Mouse (Mus musculus) telencephalon, adult 2 months (tissue): ENCODE data around the gene Smad1.
A peak's percentile ranks its signal among the peaks of the same experiment; 100 is the strongest.

Experiments used
- DNase-seq: peaks from one replicate; pipeline ENCODE4 v3.0.0-alpha.2; 2011; ENCODE audit warnings: low read depth, low spot score

The Smad1 gene

GRCm38 (mm10) chr8:79384276-79385271, 14.7 kb downstream of the Smad1 start:
- DNase-seq, result no peak

DNA sequence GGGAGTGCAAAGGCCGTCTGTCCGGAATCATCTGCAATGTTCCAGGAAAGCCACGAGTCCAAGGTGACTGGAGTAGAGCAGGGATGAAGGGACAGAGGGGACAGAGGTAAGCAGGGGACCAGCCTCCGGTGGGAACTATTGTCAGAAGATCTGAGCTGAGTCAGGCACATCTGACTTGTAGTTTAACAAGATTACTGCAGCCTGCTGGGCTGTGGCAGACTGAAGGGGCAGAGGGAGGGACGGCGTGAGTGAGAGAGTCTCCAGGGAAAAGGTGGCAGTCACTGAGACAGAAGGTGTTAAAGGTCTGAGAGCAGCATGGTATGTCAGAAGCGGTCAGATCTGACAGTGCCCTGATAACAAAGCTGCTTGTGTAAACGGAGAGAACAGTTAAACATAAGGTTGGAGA, 16.5 kb downstream of the Smad1 start:
- DNase-seq, result no peak

- DNase-seq, result no peak
Measured at GRCm38 (mm10) chr8:79381771-79382170, 17.5 kb downstream of the Smad1 start.

DNA sequence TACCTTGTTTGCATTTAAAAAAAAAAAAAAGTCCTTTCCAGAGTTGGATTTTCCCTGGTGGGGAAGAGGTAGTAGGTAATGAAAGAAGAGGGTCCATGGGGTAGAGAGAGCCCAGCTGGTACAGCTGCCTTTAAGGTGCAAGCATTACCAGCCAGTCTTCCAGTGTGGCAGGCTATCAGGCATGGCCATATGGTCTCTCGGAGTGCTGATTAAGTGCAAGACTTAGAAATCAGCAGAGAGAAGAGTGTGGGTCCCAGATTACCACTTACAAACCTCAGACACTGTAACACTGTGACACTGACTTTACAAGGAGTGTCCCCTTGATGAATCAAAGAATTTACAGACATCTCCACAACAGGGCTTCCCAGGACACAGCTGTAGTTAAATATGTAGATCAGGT, 18.9 kb downstream of the Smad1 start:
- DNase-seq, result no peak

- no peak for DNase-seq
Measured at GRCm38 (mm10) chr8:79379971-79380370, 19.3 kb downstream of the Smad1 start.

DNA sequence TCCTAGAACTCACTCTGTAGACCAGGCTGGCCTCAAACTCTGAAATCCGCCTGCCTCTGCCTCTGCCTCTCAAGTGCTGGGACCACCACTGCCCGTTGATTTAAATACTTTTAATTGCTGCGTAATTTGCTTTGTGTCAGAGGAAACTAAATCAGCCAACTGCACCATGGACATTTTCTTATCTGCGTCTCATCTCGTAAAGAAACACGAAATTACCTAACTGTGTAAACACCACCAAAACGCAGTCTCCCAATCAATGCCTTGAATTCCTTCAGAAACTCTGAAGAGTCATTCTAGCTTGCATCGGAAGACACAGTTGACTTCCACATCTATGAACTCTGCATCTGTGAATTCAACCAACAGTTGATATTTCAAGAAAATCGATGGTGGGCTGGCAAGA, 22.7 kb downstream of the Smad1 start:
- DNase-seq, result no peak

DNA sequence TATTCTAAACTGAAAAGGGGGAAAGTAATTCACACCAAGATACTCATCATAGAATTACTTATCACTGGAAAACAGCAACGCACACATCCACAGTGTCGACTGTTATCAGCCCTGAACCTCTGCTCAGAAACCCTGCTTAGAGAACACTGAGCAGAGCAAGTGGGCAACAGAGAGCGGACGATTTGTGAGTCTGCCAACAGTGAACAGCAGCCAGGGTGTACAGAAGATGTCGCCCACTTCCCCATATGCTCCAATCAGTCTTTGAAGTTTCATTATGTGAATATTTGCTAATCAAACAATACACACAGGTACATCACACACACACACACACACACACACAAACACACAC, 23.6 kb downstream of the Smad1 start:
- no peak for DNase-seq

DNA sequence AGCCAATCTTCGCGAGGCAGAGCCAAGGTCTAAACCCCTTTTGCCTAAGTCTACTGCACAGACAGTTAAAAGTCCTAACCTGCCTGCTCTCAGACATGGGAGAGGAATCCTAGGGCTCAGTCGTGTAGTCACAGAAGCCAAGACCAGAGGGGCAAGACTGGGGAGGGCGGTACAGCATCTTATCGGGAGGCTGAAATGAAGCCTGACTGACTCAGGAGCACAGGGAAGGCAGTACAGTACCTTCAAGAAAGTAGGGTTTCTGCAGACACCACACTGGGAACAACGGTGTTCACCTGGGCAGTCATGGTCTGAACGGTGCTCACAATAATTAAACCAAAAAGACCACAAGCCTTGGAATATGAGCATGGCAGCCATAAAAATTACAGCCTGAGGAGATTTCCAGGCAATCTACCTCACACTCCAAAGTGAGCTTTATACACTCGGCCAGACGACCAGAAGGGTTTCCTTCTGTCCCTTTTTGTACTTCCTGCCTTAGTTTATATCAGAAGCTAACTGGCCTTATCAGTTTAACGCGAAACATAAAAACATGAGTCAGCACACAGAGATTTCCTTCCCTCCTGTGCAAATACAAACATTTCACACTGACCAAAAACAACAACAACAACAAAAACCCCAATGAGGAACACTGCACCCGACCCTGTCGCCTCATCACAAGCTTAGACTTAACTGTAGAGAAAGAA, 24.1 kb downstream of the Smad1 start:
- no peak for DNase-seq

GRCm38 (mm10) chr8:79374410-79374809, 24.9 kb downstream of the Smad1 start:
- DNase-seq, result no peak

GRCm38 (mm10) chr8:79373563-79373962, 25.8 kb downstream of the Smad1 start:
- no peak for DNase-seq

GRCm38 (mm10) chr8:79372960-79373359, 26.4 kb downstream of the Smad1 start:
- DNase-seq, result no peak

DNA sequence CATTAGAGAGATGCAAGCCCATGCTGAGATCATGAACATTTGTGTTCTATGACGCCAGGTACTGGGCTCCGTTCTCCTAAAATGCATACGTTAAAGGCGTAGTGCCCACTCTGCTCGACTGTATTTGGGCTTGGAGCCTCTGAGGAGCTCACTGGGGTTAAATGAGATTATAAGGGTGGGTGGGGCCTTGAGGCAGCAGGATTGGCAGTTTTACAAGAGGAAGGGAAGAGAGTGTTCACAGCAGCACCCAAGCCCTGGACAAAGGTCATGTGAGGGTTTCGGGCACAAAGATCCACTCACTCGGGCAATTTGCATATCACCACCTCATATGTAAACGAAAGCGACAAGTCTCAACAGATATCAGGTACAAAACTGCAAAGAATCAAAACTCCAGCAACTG, 26.8 kb downstream of the Smad1 start:
- DNase-seq, result no peak

DNA sequence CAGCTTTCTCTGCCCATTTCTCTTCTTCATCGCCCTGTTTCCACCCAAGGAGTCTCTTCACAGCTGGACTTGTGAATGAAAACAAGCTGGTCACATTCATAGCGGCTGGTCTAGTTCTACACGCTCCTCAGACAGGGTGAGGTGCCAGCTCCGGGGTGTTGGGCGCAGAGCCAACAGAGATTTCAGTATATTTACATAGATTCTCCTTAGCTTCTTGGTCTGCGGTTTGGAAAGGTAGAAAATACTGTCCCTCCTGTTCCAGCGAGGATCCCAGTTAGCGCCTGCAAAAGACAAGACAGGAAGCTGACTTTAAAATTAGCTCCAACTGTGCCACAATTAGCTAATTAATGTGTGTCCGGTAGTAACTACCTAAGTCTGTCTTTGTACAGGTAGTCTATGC, 27.2 kb downstream of the Smad1 start:
- no peak for DNase-seq

- DNase-seq, result no peak
Measured at GRCm38 (mm10) chr8:79370646-79371290, 28.6 kb downstream of the Smad1 start.

DNA sequence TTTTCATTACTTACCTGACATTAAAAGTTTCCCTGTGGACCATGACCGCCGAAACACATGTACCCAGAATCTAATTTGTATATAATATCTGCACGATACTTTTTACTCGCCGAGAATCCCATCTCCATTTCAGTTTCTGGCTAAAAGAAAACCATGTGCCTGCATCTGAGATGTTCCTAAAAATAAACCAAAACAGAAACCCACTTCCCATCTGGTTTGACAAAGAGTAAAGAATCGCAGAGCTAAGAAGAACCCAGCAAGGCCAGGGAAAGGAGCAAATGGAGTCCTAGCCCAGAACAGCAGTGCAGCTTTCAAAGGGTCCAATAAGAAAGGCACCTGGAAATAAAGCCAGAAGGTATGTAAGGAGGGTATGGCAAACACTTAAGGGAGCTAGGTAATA, 30.2 kb downstream of the Smad1 start:
- DNase-seq, result peak; percentile 78

GRCm38 (mm10) chr8:79367959-79368358, 31.4 kb downstream of the Smad1 start:
- no peak for DNase-seq

DNA sequence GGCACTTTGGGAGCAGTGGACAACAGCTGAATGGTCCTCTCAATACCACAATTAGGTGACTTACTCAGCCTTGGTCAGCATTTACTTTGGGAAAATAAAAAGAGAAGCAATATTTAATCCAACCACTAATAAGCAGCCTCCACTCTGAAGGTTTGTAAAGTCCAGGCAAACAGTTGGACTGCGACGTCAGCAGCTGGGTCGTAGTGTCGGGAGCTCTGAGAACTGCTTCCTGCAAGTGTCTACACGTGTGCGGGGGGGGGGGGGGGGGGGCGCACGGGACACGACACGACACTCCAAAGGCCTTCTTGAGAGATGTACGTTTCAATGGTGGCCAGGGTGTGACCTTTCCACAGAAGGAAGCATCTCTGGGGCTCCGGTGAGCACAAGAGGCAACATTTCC, 32.0 kb downstream of the Smad1 start:
- no peak for DNase-seq

- no peak for DNase-seq
Measured at GRCm38 (mm10) chr8:79366227-79366626, 33.1 kb downstream of the Smad1 start.

DNA sequence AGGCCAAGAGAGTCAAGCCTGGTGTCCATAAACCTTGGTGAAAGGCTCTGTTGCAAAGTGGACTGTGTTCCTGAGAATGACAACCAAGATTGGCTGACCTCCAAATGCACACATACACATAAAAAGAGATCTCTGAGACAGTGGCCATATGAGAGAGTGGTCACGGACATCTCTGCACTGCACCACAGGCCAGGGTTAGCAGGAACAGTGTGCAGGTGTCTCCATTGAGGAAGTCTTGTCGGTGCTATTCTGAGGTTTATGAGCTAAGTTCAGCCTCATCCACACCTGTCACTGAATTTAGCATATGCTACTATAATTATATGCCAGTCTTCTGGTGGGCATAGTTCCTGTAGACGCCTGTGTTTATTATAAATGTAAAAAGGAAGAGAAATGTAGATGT, 33.6 kb downstream of the Smad1 start:
- DNase-seq, result no peak

GRCm38 (mm10) chr8:79364806-79365205, 34.5 kb downstream of the Smad1 start:
- no peak for DNase-seq

DNA sequence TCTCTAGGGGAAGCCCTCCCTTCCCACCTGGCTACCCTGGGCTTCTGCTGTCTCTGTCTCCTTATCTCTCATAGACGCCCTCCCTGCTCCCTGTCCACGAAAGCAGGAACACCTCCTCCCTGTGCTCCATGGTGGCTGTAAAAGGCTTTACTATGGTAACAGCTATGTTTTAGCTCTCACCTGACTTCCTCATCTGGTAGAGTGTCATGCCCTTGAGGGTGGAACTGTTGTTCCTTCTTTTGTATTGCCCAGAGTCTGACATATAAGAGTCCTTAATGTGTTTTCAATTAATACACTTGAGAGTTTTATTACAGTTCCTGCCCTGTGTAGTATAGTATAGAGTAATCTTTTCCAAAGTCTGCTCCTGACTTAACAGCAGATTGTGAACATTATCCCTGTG, 36.9 kb downstream of the Smad1 start:
- no peak for DNase-seq

- no peak for DNase-seq
Measured at GRCm38 (mm10) chr8:79360774-79361527, 38.4 kb downstream of the Smad1 start.
